ENCODE assay signal across 8 mouse cellular contexts in genomic region chr6:67535777-67536054, GRCm38 (mm10). TPM values are rescaled to one million over a fixed set of nuclear protein-coding genes. Genes with fewer than 3 reads are reported as not detected.
A peak's percentile ranks its signal among the peaks of the same experiment; 100 is the strongest.
DNase-seq lines count a peak whose midpoint lies in the region; ATAC-seq and TF ChIP-seq lines count a peak whose summit lies in the region.

Gene Tacstd2 (minus strand): TSS chr6:67535796.

- DNase-seq in testis, postnatal 14 days (ENCODE audit: low spot score) = no peak
- DNase-seq in hindbrain, postnatal 0 days (ENCODE audit: low spot score) = no peak
- peak; percentile 54 to 76 for DNase-seq in lung, adult 18-20 months
- DNase-seq in gastrocnemius, postnatal 4 days (ENCODE audit: low spot score in 2 of 2) = no peak
- DNase-seq in right cerebral cortex, postnatal 4 days = no peak
- DNase-seq in cerebellum, adult 2 months = no peak

- H3K27me3 ChIP-seq in testis, adult 2 months (ENCODE audit: control insufficient read depth, insufficient read depth, low read length) = no peaks in the 10 kb centered on the region
- H3K27me3 ChIP-seq in hindbrain, postnatal 0 days (ENCODE audit: insufficient read depth, low read length) = peaks cover 48% of the 10 kb centered on the region
- H3K27me3 ChIP-seq in stomach, embryonic 16.5 days (ENCODE audit: control insufficient read depth, insufficient read depth, low read length) = peaks cover 49% of the 10 kb centered on the region
- H3K27me3 ChIP-seq in cerebellum, adult 2 months (ENCODE audit: control insufficient read depth, insufficient read depth, low read length) = no peaks in the 10 kb centered on the region; the same call in 1 of the 2 replicates

- H3K4me1 ChIP-seq in testis, adult 2 months (ENCODE audit: control insufficient read depth, insufficient read depth, low read length) = peaks cover 2% of the 10 kb centered on the region; the same call in 1 of the 2 replicates
- H3K4me1 ChIP-seq in hindbrain, postnatal 0 days (ENCODE audit: insufficient read depth, low read length) = no peaks in the 10 kb centered on the region
- 0 out of 2 replicates have a peak, but pooled peaks cover 4% of the 10 kb centered on the region for H3K4me1 ChIP-seq in stomach, embryonic 16.5 days (ENCODE audit: control insufficient read depth, insufficient read depth, low read length)
- H3K4me1 ChIP-seq in cerebellum, adult 2 months (ENCODE audit: control insufficient read depth, insufficient read depth, low read length) = no peaks in the 10 kb centered on the region

- no peaks in the 10 kb centered on the region for H3K9me3 ChIP-seq in hindbrain, postnatal 0 days (ENCODE audit: low read length)
- no peaks in the 10 kb centered on the region for H3K9me3 ChIP-seq in stomach, embryonic 16.5 days (replicated peaks; ENCODE audit: control insufficient read depth, low read length)

- no peak for TF ChIP-seq CTCF in testis, adult 2 months (IDR thresholded peaks at IDR 0.05; ENCODE audit: control insufficient read depth, insufficient read depth, insufficient replicate concordance, low read depth, low read length)
- TF ChIP-seq CTCF in hindbrain, postnatal 0 days (IDR thresholded peaks at IDR 0.05; ENCODE audit: low read depth) = no peak
- TF ChIP-seq CTCF in cerebellum, adult 2 months (IDR thresholded peaks at IDR 0.05; ENCODE audit: borderline replicate concordance, insufficient read depth, low read depth, low read length) = no peak

- no peak; the same call in 1 of the 2 replicates for ATAC-seq in hindbrain, postnatal 0 days
- ATAC-seq in stomach, embryonic 16.5 days (ENCODE audit: insufficient read depth, low FRiP score) = peak; percentile 77

- H3K36me3 ChIP-seq in testis, adult 2 months (ENCODE audit: control insufficient read depth, insufficient read depth, low read length) = no peaks in the 10 kb centered on the region
- H3K36me3 ChIP-seq in hindbrain, postnatal 0 days (ENCODE audit: insufficient read depth, low read length) = no peaks in the 10 kb centered on the region
- no peaks in the 10 kb centered on the region for H3K36me3 ChIP-seq in stomach, embryonic 16.5 days (ENCODE audit: control insufficient read depth, insufficient read depth, low read length)

- H3K4me2 ChIP-seq in hindbrain, postnatal 0 days (ENCODE audit: low read depth, low read length) = peak within 1 kb of the TSS; percentile 72
- H3K4me2 ChIP-seq in stomach, embryonic 16.5 days (ENCODE audit: low read depth, low read length) = peak within 1 kb of the TSS; percentile 68

- no peak for TF ChIP-seq POLR2A in testis, adult 2 months (IDR thresholded peaks at IDR 0.05; ENCODE audit: control insufficient read depth, low read depth, low read length)
- no peak for TF ChIP-seq POLR2A in cerebellum, adult 2 months (IDR thresholded peaks at IDR 0.05; ENCODE audit: borderline replicate concordance, insufficient read depth, low read length)

- H3K27ac ChIP-seq in testis, adult 2 months (ENCODE audit: control insufficient read depth, insufficient read depth, low read depth, low read length) = no peak within 1 kb of the TSS
- no peak within 1 kb of the TSS for H3K27ac ChIP-seq in hindbrain, postnatal 0 days
- peak within 1 kb of the TSS; percentile 72 for H3K27ac ChIP-seq in stomach, embryonic 16.5 days (ENCODE audit: low read length)
- H3K27ac ChIP-seq in cerebellum, adult 2 months (ENCODE audit: insufficient read depth, low read length) = no peak within 1 kb of the TSS

- H3K9ac ChIP-seq in hindbrain, postnatal 0 days (replicated peaks; ENCODE audit: low read length) = peak within 1 kb of the TSS; percentile 38
- peak within 1 kb of the TSS; percentile 68 for H3K9ac ChIP-seq in stomach, embryonic 16.5 days (ENCODE audit: low read length)

- H3K4me3 ChIP-seq in testis, adult 2 months (ENCODE audit: control insufficient read depth, low read depth, low read length) = peak within 1 kb of the TSS; percentile 35
- peak within 1 kb of the TSS; percentile 48 for H3K4me3 ChIP-seq in hindbrain, postnatal 0 days (ENCODE audit: low read length)
- peak within 1 kb of the TSS; percentile 53 for H3K4me3 ChIP-seq in stomach, embryonic 16.5 days (replicated peaks; ENCODE audit: low read length)
- no peak within 1 kb of the TSS for H3K4me3 ChIP-seq in cerebellum, adult 2 months (replicated peaks; ENCODE audit: insufficient read depth, low read depth, low read length)

- 4% methylated on average over 8 of the region's 8 CpGs for WGBS in hindbrain, postnatal 0 days
- WGBS in stomach, embryonic 16.5 days = 2% methylated on average over 8 of the region's 8 CpGs
- 9% methylated on average over 8 of the region's 8 CpGs for WGBS in cerebellum, adult 2 months

RNA-seq across cellular contexts. Expression of gene Tacstd2, which starts in this region (rescaled TPM):
- 1.8 TPM in 1 of 2 replicates, not detected in the other for polyA plus RNA-seq in testis, adult 2 months (2012; rRNA removed)
- total RNA-seq in hindbrain, postnatal 0 days (2014; rRNA removed) = 1.4 and 3.5 TPM in 2 replicates
- 2.0 and 2.4 TPM in 2 replicates for polyA plus RNA-seq in hindbrain, postnatal 0 days (2015; fragmentation: Nextera tagmentation; extraction: Ambion mirVana)
- polyA plus RNA-seq in stomach, embryonic 16.5 days (2015; fragmentation: Nextera tagmentation; extraction: Ambion mirVana) = 160 and 210 TPM in 2 replicates
- total RNA-seq in gastrocnemius, postnatal 4 days (2021) = under 1 TPM in 1 of 2 experiments, not detected in 1; 0.21 TPM
- polyA plus RNA-seq in cerebellum, adult 2 months (2012; rRNA removed) = 0.25 and 0.29 TPM in 2 replicates

Comparison
In these comparisons a context has a peak if more than half of its experiments do, and no peak if none do; other contexts are left out.
1. RNA of gene Tacstd2 (polyA plus RNA-seq): 160 to 210 TPM in stomach, embryonic 16.5 days; 2.0 to 2.4 TPM in hindbrain, postnatal 0 days, 0.25 to 0.29 TPM in cerebellum, adult 2 months and 1.8 TPM in testis, adult 2 months; every median in the first group is over 10 times any median in the second.
2. DNase-seq: peak in lung, adult 18-20 months (2 of 2); none in testis, postnatal 14 days (single experiment), hindbrain, postnatal 0 days (single experiment), gastrocnemius, postnatal 4 days (0 of 2), right cerebral cortex, postnatal 4 days (single experiment) and cerebellum, adult 2 months (0 of 2).